Mouse (Mus musculus) erythroblast, embryonic 14.5 days (primary cell): ENCODE measurements around the gene Mapk11. TPM values are rescaled to one million over a fixed set of nuclear protein-coding genes. Genes with fewer than 3 reads are reported as not detected.
A peak's percentile ranks its signal among the peaks of the same experiment; 100 is the strongest.

ENCODE experiments used
- H3K27me3 ChIP-seq: 2 replicates; pipeline ENCODE4 v1.6.1; 2012; ENCODE audit warnings: inconsistent platforms; ENCODE audit not compliant: control insufficient read depth
- H3K36me3 ChIP-seq: 2 replicates; pipeline ENCODE4 v1.6.1; 2012; ENCODE audit warnings: mild to moderate bottlenecking, inconsistent platforms; ENCODE audit not compliant: control insufficient read depth
- H3K4me1 ChIP-seq: 2 replicates; pipeline ENCODE4 v1.6.1; 2012; ENCODE audit warnings: inconsistent platforms; ENCODE audit not compliant: control insufficient read depth
- H3K4me3 ChIP-seq: replicated peaks from 2 replicates; pipeline ENCODE3; 2012; ENCODE audit warnings: moderate library complexity, mild to moderate bottlenecking, inconsistent platforms
- H3K9me3 ChIP-seq: 2 replicates; pipeline ENCODE4 v1.6.1; 2012; ENCODE audit warnings: low read length, inconsistent platforms, mixed read lengths; ENCODE audit not compliant: control insufficient read depth
- GATA1 ChIP-seq: IDR thresholded peaks from 2 replicates; pipeline ENCODE4 v1.6.1; 2012; ENCODE audit warnings: low read length, inconsistent platforms, mixed read lengths
- TAL1 ChIP-seq: IDR thresholded peaks from 3 replicates; pipeline ENCODE4 v1.6.1; 2012; ENCODE audit warnings: low read length, inconsistent platforms, mixed read lengths
- polyA plus RNA-seq: library from polyadenylated mRNA; stranded (reverse); fragments of >175 nt; gene quantifications from 2 replicates; pipeline ENCODE4 v1.2.3, GENCODE M21; 2012

Gene Mapk11
- polyA plus RNA-seq, 1 experiment: not detected

GRCm38 (mm10) chr15:89126622-89127021 lies 22.8 kb downstream of the Mapk11 start:
- Histone ChIP-seq H3K9me3 (no peaks in the 10 kb centered on the region), H3K27me3 (peaks cover 5% of the 10 kb centered on the region), H3K4me1 (peaks cover 50% of the 10 kb centered on the region), H3K4me3 (no peak overlapping the region), H3K36me3 (peaks cover 25% of the 10 kb centered on the region)
- no peak for TF ChIP-seq GATA1
- no peak for TF ChIP-seq TAL1

- H3K9me3 ChIP-seq: no peaks in the 10 kb centered on the region
- TF ChIP-seq GATA1: no peak
- no peak for TF ChIP-seq TAL1
- H3K27me3 ChIP-seq: peaks cover 5% of the 10 kb centered on the region
- peaks cover 32% of the 10 kb centered on the region for H3K36me3 ChIP-seq
- no peak overlapping the region for H3K4me3 ChIP-seq
- H3K4me1 ChIP-seq: peaks cover 60% of the 10 kb centered on the region
These were observed 24.1 kb downstream of the Mapk11 start for GRCm38 (mm10) chr15:89125351-89125750.

GRCm38 (mm10) chr15:89124312-89124711 lies 25.1 kb downstream of the Mapk11 start:
- TF ChIP-seq TAL1 (no peak), GATA1 (no peak)
- no peaks in the 10 kb centered on the region for H3K9me3 ChIP-seq
- H3K27me3 ChIP-seq: no peaks in the 10 kb centered on the region
- H3K36me3 ChIP-seq: peaks cover 42% of the 10 kb centered on the region
- no peak overlapping the region for H3K4me3 ChIP-seq
- H3K4me1 ChIP-seq: peaks cover 68% of the 10 kb centered on the region

- Histone ChIP-seq H3K9me3 (no peaks in the 10 kb centered on the region), H3K36me3 (peaks cover 49% of the 10 kb centered on the region), H3K4me3 (peak overlapping the region; percentile 91), H3K27me3 (no peaks in the 10 kb centered on the region), H3K4me1 (peaks cover 64% of the 10 kb centered on the region)
- TF ChIP-seq TAL1: no peak
- no peak for TF ChIP-seq GATA1
These were observed 25.8 kb downstream of the Mapk11 start for GRCm38 (mm10) chr15:89123595-89123994.

GRCm38 (mm10) chr15:89122649-89123366 lies 26.6 kb downstream of the Mapk11 start, which contains the start of gene Tubgcp6:
TSS of gene Tubgcp6 (minus strand) at chr15:89123112.
- peak within 1 kb of the TSS; percentile 91 for H3K4me3 ChIP-seq
- H3K4me1 ChIP-seq: peaks cover 57% of the 10 kb centered on the region
- H3K27me3 ChIP-seq: no peaks in the 10 kb centered on the region
- TF ChIP-seq TAL1 (no peak), GATA1 (no peak)
- no peaks in the 10 kb centered on the region for H3K9me3 ChIP-seq
- peaks cover 57% of the 10 kb centered on the region for H3K36me3 ChIP-seq

- Histone ChIP-seq H3K4me1 (peaks cover 33% of the 10 kb centered on the region), H3K27me3 (no peaks in the 10 kb centered on the region), H3K4me3 (no peak overlapping the region), H3K9me3 (no peaks in the 10 kb centered on the region), H3K36me3 (peaks cover 81% of the 10 kb centered on the region)
- TF ChIP-seq GATA1 (no peak), TAL1 (no peak)
These were observed 31.4 kb downstream of the Mapk11 start for GRCm38 (mm10) chr15:89118007-89118406.

GRCm38 (mm10) chr15:89110147-89110546 lies 39.3 kb downstream of the Mapk11 start:
- Histone ChIP-seq H3K4me3 (no peak overlapping the region), H3K9me3 (no peaks in the 10 kb centered on the region), H3K4me1 (no peaks in the 10 kb centered on the region), H3K36me3 (peaks cover 99% of the 10 kb centered on the region), H3K27me3 (no peaks in the 10 kb centered on the region)
- TF ChIP-seq TAL1 (no peak), GATA1 (no peak)

- H3K4me3 ChIP-seq: no peak overlapping the region
- H3K9me3 ChIP-seq: no peaks in the 10 kb centered on the region
- peaks cover 100% of the 10 kb centered on the region for H3K36me3 ChIP-seq
- no peaks in the 10 kb centered on the region for H3K4me1 ChIP-seq
- TF ChIP-seq GATA1: no peak
- TF ChIP-seq TAL1: no peak
- H3K27me3 ChIP-seq: no peaks in the 10 kb centered on the region
These were observed 42.5 kb downstream of the Mapk11 start for GRCm38 (mm10) chr15:89106976-89107375.

GRCm38 (mm10) chr15:89106073-89106472 lies 43.4 kb downstream of the Mapk11 start:
- peaks cover 100% of the 10 kb centered on the region for H3K36me3 ChIP-seq
- TF ChIP-seq GATA1 (no peak), TAL1 (no peak)

More at GRCm38 (mm10) chr15:89106073-89106472, 43.4 kb downstream of the Mapk11 start:
- no peak overlapping the region for H3K4me3 ChIP-seq
- H3K4me1 ChIP-seq: no peaks in the 10 kb centered on the region
- H3K27me3 ChIP-seq: no peaks in the 10 kb centered on the region
- no peaks in the 10 kb centered on the region for H3K9me3 ChIP-seq
